ENCODE assay signal across 15 mouse cellular contexts in the genomic region with DNA sequence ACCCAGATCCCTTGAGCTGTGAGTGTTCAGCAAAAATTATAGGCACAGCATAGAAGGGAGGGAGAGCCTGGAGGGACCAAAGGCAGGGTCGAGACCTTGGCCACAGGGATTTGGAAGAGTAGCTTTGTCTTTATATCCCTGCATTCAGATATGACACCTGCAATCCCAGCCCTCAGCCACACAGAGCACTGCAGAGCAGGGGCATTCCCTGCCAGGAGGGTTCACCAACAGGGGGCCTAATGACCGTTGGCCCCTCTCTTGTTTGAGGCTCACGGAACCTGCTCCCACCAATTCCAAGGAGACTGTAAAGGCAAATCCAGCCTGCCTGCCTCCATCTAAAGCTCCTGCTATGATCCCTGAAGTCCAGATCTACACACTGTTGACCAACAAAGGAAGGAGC.
"Had no signal": no experiment of that assay in that cellular context is flagged by ENCODE, and none has a peak within 500 bp of the region (broad histone marks: within the 10 kb centered on the region; RNA-seq: fewer than 3 reads in every experiment).

No protein-coding gene starts in this region.

- H3K36me3 ChIP-seq: liver, embryonic 15.5 days; midbrain, embryonic 12.5 days; stomach, embryonic 15.5 days had no signal

- H3K4me3 ChIP-seq: liver, embryonic 15.5 days; midbrain, embryonic 12.5 days; myocyte; neural tube, embryonic 15.5 days; stomach, embryonic 15.5 days had no signal

- DNase-seq: kidney, adult 8-10 months; kidney, postnatal 10 days; kidney, postnatal 4 days; left cerebral cortex, postnatal 4 days; lung, adult 2 months; lung, postnatal 14 days; thymus, postnatal 4 days had no signal

- H3K27ac ChIP-seq: liver, embryonic 15.5 days; macrophage; midbrain, embryonic 12.5 days; neural tube, embryonic 15.5 days; stomach, embryonic 15.5 days had no signal

- ATAC-seq: intestine, embryonic 16.5 days had no signal

- H3K27me3 ChIP-seq: liver, embryonic 15.5 days; midbrain, embryonic 12.5 days; neural tube, embryonic 15.5 days; stomach, embryonic 15.5 days had no signal

- H3K9me3 ChIP-seq: liver, embryonic 15.5 days; midbrain, embryonic 12.5 days; neural tube, embryonic 15.5 days; stomach, embryonic 15.5 days had no signal

- H3K4me1 ChIP-seq: liver, embryonic 15.5 days; midbrain, embryonic 12.5 days; neural tube, embryonic 15.5 days; stomach, embryonic 15.5 days had no signal

- H3K9ac ChIP-seq: liver, embryonic 15.5 days; midbrain, embryonic 12.5 days; neural tube, embryonic 15.5 days; stomach, embryonic 15.5 days had no signal

- H3K4me2 ChIP-seq: liver, embryonic 11.5 days; liver, embryonic 15.5 days; midbrain, embryonic 12.5 days; neural tube, embryonic 15.5 days; stomach, embryonic 15.5 days had no signal
